Mouse (Mus musculus) ES-Bruce4 (cell line): ENCODE measurements at regions not wholly inside any gene's neighbourhood (a gene's known extent, or its start where the extent isn't known, plus 50 kb on each side); places are given as distances from the start of the nearest gene placed in this dataset.

Experiments
- CTCF ChIP-seq: IDR thresholded peaks from one replicate; pipeline ENCODE4 v1.8.1; 2011; ENCODE audit warnings: low read depth, low read length
- POLR2A ChIP-seq: IDR thresholded peaks from one replicate; pipeline ENCODE4 v1.8.1; 2011; ENCODE audit warnings: low read length; ENCODE audit not compliant: insufficient read depth

DNA sequence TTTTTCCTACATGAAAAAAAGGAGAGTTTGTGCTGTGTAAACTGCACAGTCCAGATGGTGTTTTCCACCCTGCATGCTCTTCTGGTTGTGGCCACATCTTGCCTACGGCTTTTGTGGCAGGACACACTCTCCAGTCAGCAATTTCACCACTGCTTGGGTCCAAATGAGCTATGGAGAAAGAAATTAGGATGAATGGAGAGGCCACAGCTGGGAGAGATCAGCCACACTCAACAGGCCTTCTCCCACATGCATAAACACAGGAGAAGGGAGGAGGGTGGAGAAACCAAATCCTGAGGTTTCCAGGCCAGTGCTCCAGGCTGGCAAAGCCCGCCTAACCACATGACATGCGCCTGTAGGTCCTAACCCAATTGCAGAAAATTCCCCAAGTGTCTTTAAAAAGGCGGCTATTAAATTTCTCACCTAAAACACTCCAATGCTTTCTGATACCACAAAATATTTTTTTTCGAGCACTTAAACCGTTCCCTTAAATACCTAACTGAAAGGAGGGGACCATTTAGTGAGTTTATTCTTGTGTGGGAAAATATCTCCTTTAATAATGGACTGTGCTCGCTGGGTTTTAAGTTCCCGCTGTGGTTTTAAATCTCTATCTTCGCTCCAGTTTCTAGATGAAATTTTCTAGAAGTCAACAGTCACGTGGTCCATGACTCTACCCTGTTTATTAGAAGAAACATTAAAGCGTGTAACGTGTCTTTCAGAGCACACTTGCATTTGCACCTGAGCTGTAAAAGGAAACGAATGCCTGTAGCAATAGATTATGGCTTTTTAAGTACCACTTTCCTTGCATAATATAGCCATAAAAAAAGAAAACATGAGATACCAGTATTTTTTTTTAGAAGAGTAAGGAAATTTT, 97.9 kb upstream of the BC052040 start:
- TF ChIP-seq POLR2A (no peak), CTCF (no peak)
